Mouse (Mus musculus): ENCODE measurements around the gene Bmper.

Gene Bmper

DNA sequence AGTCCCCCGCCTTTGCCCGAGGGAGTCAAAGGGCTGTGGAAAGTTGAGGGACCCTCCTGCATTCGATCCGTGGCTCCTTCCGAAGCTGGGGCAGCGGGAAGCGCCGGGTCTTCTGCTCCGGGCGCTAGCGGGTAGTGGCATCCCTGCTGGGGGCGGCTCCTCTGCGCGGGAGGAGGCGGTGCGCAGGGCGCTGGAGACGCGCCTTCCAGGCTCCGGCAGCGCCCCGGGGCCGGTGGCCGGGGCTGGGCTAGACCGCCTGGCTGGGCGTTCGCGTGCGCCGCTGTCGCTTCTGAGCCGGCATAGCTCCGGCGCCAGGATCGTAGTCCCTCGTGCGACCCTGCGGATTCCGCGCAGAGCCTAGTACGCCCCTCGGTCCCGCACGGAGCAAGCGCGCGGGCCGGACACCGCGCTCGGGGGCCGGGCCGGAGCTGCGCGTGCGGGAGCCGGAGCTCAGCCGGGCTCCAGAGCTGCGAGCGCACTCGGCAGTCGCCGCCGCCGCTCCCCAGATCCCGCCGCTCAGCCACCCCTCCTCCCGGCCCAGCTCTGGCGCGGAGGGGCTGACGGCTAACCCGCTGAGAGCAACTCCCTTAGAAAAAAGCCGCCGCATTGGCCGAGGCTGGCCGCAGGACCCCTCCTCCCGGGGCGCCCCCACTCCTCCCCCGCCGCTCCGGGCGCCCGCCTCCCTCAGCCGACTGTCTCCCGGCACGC, at the start of gene Bmper:
Bmper (plus strand) TSS at position 236 of the 708 bp plus-strand sequence.
- no peak for DNase-seq (ENCODE audit: low read depth, low spot score)

DNA sequence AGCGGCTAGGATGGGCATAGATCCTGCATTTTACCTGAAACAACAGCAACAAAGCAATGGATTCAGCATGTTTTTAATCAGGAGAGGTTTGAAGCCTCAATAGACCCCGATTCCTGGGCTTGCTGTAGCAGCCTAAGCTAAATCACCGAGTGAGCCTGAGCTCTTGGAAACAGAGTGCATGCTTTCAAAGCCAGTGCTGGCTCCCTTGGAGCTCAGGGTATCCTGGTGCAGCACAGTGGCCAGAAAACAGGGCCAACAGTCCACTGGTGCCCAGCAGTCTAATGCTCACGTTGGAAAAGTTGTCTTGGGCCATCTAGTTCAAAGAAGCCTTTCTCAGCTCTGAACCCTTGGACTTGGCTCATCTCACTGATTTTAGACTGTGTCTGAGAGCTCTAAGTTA, 45.4 kb upstream of the Bmper start:
- DNase-seq (ENCODE audit: low read depth, low spot score), result no peak

DNA sequence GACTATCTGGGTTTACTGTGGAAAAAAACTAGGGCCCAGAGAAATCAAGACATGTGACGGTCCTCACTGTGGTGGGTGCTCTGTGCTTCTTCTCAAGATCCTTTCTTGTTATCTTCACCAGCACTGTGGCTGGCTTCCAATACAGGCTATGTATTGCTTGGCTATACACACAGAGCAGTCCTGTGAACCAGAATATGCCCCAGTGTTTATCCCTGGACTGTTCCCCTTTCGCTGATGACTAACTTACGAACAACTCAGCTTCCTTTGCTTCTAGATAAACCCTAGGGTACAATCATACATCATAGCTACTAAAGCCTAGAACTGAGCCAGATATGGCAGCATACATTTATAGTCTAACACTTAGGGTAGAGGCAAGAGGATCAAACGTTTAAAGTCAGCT, 35.7 kb upstream of the Bmper start:
- DNase-seq (ENCODE audit: low read depth, low spot score), result no peak

DNA sequence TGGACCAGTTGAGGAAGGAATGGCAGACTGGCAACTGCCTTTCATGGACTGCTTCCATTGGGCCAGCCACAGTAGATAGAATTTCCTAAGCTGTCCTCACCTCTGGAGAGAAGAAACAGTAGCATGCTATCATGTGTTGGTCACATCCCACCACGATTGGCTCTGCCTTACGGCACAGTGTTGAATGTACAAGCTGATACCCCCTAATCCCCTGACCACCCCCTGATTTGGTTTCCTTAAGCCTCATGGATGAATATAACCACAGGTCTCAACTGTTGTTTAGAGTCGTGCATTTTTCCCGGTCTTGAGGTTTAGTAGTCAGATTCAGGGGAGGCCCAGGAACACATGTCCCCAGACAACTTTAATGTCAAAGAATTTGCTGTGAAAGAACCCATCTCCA, 34.7 kb upstream of the Bmper start:
- DNase-seq (ENCODE audit: low read depth, low spot score), result no peak

DNA sequence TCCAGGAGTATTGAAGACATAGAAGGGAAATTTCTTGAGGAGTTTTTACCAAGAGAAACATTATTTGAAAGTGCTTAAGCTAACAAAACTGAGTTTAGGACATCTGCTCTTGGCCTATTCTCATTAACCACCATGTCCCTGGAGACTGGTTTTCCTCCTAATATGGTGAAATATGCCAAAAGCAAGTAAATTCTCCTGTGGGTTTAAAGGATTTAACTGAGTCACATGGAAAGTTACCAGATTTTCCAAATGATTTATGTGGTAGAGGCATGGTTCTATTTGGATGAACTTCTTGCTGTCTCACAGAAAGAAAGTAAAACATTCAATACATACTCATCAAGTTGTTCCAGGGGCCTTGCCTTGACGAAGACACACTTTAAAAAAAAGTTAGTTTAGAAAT, 31.9 kb upstream of the Bmper start:
- DNase-seq (ENCODE audit: low read depth, low spot score), result no peak

DNA sequence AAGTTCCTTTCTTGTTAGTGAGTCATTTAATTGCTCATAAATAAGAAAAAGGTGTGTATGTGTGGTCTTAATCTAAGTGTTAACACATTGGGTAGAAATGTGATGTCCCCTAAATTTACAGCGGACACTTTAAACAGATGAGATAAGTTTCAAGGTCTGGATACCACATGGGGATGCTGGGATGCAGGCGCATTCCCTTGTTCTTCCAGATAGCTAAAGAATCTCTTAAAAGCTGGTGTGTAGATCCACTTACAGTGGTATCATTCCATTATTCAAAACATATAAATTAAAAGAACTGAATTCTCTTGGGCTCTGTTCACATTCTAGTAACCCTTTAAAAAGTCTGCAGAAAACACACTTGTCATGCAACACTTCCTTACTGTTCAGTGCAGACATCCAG, 31.4 kb upstream of the Bmper start:
- no peak for DNase-seq (ENCODE audit: low read depth, low spot score)

DNA sequence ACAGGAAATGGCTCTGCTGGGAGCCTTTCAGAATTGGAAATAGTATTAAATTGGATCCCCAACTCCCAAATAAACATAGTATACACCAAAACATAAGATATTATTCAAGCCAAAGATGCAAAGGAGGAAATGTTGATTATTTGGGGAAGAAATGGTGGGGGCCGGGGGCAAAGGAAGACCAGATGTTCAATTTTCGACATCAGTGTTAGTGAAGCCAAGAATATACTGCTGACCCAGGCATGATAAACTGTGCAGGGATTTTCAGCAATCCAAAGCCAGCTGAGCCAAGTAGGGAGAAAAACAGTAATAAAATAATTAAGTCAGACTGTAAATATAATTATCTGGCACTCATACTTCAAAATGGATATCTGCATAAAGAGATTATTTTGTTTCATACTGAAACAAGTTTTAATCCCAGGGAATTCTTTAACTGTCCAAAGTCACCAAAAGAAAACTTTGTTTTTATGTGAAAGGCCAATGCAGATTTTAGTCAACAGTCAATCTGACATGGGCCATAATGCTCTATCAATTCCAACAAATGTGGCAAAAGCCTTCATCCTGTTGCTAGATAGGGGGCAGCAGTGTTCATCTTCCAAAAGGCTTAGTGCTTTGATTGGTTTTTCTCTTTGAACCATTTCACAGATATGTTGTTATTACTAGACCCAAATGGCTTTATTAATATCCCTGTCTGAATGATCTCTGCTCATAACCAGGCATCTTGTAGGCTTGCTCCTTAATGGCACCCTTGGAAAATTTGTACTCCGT, 30.1 kb upstream of the Bmper start:
- DNase-seq (ENCODE audit: low read depth, low spot score), result no peak

DNA sequence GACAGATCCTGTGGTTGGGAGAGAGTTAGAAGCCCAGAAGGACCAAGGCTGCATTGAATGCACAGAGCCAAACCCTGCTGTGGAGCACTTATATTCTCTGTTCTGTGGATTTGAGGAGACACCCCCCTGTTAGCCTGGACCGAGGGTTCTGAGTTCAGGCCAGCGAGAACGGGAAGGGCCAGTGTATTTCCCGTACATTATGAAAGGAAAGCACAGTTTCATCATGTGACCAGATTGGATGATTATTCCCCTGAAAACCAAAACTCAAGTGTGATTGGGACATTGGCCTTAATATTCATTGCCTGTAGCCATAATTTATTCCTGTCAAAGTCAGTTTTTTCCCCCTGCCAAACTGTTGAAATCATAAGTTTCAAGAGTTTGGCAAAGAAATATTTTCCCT, 23.9 kb upstream of the Bmper start:
- no peak for DNase-seq (ENCODE audit: low read depth, low spot score)

DNA sequence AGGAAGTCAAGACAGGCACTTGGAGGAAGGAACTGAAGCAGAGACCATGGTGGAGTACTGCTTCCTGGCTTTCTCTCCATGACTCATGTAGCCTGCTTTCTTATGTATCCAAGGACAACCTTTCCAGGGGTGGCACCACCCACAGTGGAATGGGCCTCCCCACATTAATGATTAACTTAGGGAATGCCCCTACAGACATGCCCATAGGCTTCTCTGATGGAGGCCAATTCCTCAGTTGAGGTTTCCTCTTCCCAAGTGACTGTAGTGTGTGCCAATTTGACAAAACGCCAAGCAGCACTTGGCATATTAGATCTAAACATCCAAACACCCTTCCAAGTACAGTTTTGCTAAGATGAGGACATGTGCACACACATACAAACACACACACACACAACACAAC, 23.0 kb upstream of the Bmper start:
- DNase-seq (ENCODE audit: low read depth, low spot score), result no peak

DNA sequence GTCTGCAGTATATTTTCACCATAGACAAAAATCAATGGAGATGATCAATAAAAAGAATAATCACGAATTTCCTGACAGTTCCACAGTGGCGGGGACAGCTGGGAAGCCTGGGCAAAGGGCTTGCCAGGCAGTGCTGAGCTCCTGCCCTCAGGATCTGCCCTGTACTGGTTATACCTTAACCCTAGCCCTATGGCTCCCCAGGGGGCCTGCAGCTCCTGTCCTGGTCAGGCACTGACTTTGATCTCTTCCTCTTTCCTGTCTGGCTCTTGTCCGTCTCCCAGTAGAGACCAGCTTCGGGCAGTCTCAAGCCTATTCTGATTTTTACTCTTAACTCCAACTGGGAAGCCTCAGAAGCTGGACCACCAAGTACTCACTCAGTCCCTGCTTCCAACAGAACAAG, 22.0 kb upstream of the Bmper start:
- no peak for DNase-seq (ENCODE audit: low read depth, low spot score)

DNA sequence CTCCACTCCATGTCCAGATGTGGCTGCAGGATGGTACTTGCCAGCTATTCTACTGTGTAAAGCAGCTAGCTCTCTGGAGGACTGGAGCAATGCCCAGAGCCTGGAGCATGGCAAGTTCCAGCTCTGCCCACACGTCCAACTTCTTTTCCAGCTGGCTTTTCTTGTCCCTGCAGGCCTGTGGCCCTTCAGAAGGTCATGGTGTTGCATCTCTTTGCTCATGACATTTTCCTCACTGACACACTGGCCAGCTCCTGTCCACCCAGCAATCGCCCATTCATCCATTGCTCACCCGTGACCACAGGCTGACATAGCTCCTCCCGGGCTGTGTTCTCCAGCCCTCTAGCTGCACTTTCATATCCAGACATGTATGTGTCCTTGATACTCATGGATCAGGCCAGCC, 20.4 kb upstream of the Bmper start:
- no peak for DNase-seq (ENCODE audit: low read depth, low spot score)

DNA sequence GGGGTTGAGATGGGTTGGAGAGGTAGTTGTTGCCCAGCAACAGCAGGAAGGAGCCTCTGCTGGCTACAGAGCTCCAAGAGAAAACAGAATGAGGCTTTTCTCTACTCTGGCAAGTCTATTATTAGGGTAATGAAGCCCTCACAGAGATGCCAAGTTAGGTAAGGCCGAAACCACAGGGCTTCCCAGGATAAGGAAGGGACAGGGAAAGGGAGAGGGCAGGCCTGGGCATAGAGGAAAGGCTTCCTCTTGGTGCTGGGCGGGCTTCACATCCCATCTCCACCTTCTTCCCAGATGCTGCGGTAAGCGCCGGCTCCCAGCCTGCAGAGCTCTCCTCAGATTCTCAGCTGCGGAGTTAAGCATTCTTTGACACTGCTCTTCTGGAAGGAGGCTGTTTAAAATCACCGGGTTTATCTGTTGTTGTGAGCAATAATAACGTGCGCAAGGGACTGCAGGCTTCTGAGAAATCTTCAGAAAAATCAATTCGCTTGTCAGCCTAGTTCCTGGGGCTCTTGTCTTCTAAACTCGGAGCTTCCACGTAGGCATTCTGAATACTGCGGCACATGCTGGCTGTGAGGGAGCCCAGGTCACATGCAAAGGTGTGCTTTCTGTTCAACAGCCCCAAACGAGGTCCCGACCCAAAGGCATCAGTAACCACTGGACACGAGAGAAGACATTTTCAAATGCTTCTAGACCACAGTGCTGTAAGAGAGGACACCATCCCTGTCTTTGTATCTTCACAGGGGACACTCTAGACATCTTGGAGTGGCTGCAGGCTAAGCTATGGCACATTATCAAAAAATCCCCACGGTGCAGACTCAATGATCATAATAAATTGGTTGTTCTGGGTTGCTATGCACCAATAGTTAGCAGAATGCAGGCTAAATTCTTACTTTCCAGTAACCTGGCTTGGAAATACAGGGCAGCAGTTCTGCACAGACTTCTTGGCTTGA, 18.3 kb upstream of the Bmper start:
- no peak for DNase-seq (ENCODE audit: low read depth, low spot score)

DNA sequence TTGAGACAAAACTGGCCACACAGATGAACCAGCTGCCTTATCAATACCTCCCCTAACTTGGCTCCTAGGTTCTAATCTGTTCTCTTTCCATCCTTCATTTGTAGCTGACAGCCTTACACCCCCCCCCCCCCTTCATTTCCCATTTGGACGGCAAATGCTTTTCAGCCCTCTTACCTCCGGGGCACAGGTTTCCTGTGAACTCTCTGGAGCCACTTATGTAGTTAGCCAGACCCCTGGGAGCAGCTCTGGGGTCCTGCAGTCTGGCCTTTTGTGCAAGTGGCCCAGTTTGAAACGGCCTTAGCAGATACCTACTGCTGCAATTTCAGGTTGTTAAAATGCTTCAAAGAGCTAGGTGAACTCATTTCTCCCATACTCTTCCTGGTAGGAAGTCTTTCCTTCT, 17.6 kb upstream of the Bmper start:
- no peak for DNase-seq (ENCODE audit: low read depth, low spot score)

DNA sequence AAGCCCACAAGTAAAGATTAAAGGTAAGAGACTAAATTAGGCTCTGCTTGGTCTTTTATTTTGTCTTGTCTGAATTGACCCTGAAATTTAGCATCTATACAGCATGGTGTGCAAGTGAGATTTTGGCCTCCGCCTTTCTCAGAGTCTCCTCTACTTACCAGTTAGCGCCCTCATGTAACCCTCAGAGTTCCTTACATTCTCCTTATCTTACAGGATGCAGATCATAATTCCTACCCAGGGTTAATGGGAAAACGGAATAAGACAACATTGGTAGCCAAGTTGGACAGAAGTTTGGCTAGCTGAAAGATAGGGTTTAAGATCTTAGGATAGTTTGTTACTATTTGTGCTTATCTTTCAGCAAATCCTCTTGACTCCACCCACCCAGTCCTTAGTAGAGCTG, 17.1 kb upstream of the Bmper start:
- no peak for DNase-seq (ENCODE audit: low read depth, low spot score)

DNA sequence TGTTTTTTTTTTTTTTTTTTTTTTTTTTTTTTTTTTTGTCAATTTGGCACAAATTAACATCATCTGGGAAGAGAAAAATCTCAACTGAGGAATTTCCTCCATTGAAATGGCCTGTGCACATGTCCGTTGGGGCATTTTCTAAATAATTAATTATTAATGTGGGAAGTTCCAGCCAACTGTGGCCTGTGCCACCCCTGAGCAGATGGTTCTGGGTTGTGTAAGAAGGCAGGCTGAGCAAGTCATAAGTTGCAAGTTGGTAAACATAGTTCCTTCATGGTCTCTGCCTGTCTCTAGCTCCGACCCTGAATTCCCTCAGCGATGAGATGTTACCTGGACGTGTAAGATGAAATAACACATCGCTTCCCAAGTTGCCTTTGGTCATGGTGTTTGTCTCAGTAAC, 16.7 kb upstream of the Bmper start:
- no peak for DNase-seq (ENCODE audit: low read depth, low spot score)

DNA sequence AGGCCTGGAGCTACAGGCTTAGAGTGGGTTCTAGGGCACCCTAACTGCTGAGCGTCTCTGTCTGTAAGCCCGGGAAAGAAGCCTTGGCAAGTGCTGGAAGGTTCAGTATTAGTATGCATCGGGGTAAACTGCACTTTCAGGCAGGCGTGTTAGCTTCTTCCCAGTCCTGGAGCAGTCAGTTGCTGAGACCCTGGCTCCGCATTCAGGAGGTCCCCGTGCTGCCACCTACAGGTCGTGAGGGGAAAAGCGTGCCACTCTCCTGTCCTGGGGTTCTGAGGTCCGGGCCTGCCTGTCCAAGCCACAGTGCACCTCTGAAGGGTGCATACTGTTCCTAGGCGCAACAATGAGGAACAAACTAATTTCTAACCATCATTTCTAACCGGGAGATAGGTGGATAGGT, 10.6 kb upstream of the Bmper start:
- DNase-seq (ENCODE audit: low read depth, low spot score), result peak; percentile 20

DNA sequence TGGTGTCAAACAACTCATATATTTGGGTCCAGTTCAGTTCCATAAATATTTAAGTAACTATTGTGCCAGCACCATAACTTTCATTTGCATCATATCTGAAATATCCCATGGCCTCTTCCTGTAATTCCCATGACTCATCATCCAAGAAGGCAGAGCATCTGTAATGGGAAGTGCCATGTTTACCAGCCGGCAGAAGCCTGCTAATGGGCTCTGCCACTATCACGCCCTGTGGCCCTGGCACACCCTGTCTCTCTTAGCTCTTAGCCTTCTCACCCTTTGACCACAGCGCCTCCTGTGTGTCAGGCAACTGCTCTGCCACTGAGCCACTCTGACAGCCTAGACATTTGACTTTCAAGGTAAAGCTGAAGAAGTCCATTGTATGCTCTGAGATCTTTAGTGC, 3.1 kb upstream of the Bmper start:
- no peak for DNase-seq (ENCODE audit: low read depth, low spot score)

DNA sequence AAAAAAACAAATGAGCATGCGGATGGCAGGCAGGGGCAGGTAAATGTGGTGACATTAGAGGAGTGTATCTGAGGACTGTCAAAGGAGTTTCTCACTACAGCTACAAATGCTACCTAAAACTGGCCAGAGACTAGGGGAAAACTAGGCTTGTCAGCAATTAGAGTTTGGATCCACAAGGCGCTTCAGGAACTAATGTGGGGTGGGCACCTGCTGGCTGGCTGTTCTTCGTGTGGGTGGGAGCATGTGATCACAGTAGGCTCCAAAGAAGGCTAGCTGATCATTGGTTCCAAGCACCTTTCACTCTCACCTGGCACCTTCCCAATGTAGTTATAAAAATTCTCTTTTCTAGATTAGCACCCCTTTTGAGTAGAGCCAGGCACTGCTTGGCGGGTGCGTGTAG, 900 bp upstream of the Bmper start:
- no peak for DNase-seq (ENCODE audit: low read depth, low spot score)

DNA sequence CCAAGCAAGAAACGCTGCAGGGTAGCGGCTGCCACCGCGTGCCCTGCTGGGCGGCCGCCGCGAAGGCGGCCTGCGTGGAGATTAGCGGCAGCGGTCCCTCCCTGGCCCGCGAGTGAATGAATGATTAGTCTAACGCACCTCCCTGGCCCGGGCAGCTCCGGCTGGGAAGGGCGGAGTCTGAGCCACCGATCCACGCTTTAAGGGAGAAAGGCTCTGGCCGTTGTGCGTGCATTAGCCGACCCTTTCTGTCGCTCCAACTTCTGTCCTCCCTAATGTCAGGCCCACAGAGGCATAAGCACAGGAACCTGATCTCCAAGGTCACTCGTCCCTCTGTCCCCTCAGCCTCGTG, 410 bp upstream of the Bmper start:
- DNase-seq (ENCODE audit: low read depth, low spot score), result no peak

DNA sequence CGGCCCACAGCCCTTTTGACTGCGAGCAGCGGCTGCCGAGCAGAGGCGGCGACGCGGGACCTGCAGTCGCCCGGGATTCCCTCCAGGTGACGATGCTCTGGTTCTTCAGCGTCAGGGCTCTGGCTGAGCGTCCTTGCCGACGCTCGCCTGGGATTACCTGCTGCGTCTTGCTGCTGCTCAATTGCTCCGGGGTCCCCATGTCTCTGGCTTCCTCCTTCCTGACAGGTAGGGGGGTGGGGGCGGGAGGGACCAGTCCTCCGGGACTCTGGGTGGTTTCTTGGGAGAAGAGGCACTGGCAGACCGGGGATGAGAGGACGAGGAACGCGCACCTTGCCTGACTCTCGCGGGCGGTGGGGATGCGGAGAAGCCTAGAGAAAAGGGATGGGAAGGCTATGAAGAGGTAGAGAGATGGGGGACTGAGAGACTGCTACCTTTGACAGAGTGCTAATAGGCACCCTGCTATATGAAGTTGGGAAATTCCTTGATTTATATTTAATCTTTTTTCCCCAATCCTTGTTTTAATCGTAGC, 737 bp downstream of the Bmper start:
- no peak for DNase-seq (ENCODE audit: low read depth, low spot score)

DNA sequence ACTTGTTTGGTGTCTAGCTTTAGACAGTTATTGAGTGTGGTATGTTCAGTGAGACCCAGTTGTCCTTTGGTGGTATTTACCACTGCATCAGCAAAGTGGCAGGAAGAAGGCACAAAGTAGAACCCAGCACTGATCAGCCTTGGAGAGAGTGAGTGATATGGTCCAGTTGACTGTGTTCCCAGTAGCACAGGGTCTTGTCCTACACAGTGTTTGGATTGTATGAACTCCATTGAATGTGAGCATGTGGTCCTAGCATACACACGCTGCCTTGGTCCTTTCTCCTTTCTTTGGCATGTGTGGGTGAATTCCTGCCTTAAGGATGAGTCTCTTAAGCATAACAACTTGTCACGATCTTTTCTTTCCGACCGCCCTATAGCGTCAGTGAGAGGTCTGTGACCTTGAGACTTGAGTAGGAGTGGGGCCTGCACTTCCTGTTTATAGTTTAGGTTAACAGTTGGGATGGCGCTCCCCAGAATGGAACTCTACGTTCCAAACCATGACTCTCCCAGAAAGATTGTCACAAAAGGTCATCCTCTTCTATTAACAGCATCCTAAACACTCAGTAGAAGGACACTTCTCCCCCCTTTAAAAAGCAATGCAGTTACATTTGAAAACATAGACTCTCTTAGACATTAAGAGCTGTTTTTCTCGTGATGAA, 10.7 kb downstream of the Bmper start:
- DNase-seq (ENCODE audit: low read depth, low spot score), result no peak
